Mouse (Mus musculus): ENCODE measurements around the gene Ttc21a. TPM values are rescaled to one million over a fixed set of nuclear protein-coding genes. Genes with fewer than 3 reads are reported as not detected.
A peak's percentile ranks its signal among the peaks of the same experiment; 100 is the strongest.
"Not testable (repeated sequence)": the region's sequence is repeated elsewhere in the genome, so short reads cannot be mapped to it uniquely, and the experiment has no call there.

The Ttc21a gene
- polyA plus RNA-seq, 1 experiment from 2014 or later: 1.5 TPM

DNA sequence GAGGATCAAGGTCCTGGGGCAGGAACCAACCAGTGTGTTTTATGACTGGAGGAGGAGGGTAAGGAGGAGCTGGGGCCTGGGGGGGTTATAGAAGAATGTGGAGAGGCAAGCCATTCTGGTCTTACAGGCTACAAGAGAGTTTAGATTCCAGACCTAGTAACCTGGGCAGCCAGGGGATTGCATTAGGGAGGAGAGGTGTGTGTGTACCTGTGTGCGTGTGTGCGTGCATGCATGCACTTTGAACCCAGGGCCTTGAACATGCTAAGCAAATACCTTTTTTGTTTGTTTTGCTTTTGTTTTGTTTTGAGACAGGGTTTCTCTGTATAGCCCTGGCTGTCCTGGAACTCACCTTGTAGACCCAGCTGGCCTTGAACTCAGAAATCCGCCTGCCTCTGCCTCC, 72.5 kb downstream of the Ttc21a start:
- no peak for ATAC-seq (ENCODE audit: low FRiP score, low read depth)
- H3K4me1 ChIP-seq (replicated peaks): 0 out of 2 replicates have a peak, but pooled peaks cover 9% of the 10 kb centered on the region
- H3K4me2 ChIP-seq: no peak overlapping the region
- H3K9ac ChIP-seq: no peak overlapping the region
- H3K36me3 ChIP-seq: no peaks in the 10 kb centered on the region
- H3K27ac ChIP-seq (replicated peaks): no peak overlapping the region
- no peaks in the 10 kb centered on the region for H3K9me3 ChIP-seq
- no peaks in the 10 kb centered on the region for H3K27me3 ChIP-seq
- no peak overlapping the region for H3K4me3 ChIP-seq
- 96% methylated on average over 3 of the region's 3 CpGs for WGBS

DNA sequence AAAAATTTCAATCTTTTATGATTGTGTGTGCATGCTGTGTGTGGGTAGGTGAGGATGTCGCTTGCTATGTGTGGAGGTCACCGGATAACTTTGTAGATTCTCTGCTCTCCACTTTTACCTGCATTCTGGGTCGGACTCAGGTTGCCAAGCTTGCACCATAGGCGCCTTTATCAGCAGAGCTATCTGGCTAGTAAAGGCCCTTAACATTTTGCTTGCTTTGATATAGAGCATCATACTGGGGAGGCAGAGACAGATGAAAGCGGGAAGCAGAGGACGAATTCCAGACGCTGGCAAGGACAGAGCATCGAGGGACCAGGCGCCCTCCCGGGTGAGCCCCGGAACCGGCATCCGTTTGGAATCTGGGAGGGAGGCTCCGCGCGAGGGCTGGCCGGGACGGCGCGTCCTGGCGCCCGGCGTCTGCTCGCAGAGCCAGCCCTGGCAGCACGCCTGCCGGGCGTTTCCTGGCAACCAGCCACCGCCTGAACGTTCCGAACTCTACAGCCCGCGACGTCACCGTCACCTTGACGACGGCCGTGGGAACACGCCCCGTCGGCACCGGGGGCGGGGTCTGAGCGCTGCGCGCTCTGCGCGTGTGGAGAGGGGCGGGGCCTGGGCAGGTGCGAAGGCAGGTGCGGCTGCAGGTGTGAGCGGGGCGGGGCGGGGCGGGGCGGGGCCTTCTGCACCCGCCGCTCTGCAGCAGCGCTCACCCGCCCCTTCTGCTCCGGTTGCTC, 73.5 kb downstream of the Ttc21a start:
- peak overlapping the region; percentile 45 for H3K4me3 ChIP-seq
- peak overlapping the region; percentile 51 for H3K9ac ChIP-seq
- peak overlapping the region; percentile 77 for H3K4me2 ChIP-seq
- H3K4me1 ChIP-seq (replicated peaks): 0 out of 2 replicates have a peak, but pooled peaks cover 9% of the 10 kb centered on the region
- H3K36me3 ChIP-seq: no peaks in the 10 kb centered on the region
- peak overlapping the region; percentile 92 for H3K27ac ChIP-seq (replicated peaks)
- H3K27me3 ChIP-seq: no peaks in the 10 kb centered on the region
- WGBS: 2% methylated on average over 56 of the region's 60 CpGs
- H3K9me3 ChIP-seq: no peaks in the 10 kb centered on the region
- peak; percentile 94 for ATAC-seq (ENCODE audit: low FRiP score, low read depth)

DNA sequence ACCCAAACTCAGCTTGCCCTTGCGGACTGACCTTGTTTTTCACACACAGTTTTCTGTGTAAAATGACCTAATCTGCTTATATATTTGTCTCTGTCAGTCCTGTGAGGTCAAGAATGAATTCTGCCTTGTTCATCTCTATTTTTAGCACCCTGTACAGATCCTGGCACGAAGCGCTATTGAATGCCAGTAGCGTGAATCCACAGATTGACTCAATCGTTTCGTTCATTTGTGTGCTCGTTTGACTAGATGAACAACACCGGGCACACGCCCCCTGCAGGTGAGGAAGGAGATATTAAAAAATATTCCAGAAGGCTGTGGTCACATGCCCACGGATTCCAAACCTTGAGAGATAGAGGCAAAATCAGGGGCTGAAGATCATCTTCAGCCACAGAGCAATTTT, 74.1 kb downstream of the Ttc21a start:
- under 1% methylated on average over 10 of the region's 10 CpGs for WGBS
- Histone ChIP-seq H3K4me3 (peak overlapping the region; percentile 45), H3K9ac (peak overlapping the region; percentile 51), H3K9me3 (no peaks in the 10 kb centered on the region), H3K4me1 (replicated peaks) (0 out of 2 replicates have a peak, but pooled peaks cover 9% of the 10 kb centered on the region), H3K27me3 (no peaks in the 10 kb centered on the region), H3K4me2 (peak overlapping the region; percentile 77), H3K27ac (replicated peaks) (peak overlapping the region; percentile 92), H3K36me3 (no peaks in the 10 kb centered on the region)
- ATAC-seq (ENCODE audit: low FRiP score, low read depth): peak; percentile 72

DNA sequence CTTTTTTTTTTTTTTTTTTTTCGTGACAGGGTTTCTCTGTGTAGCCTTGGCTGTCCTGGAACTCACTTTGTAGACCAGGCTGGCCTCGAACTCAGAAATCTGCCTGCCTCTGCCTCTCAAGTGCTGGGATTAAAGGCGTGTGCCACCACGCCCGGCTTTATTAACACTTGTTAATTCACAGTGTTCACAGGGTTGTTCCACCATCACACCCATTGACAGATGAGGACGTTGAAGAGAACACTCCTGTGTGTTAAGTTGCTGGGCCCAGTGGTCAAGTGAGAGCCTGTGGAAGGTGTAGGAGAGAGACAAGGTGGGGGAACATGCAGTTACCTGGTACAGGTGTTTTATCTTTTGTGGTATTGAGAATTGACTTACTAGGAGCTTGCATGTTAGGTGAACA, 74.8 kb downstream of the Ttc21a start:
- 84% methylated on average over 6 of the region's 6 CpGs for WGBS
- H3K27ac ChIP-seq (replicated peaks): not testable (repeated sequence)

DNA sequence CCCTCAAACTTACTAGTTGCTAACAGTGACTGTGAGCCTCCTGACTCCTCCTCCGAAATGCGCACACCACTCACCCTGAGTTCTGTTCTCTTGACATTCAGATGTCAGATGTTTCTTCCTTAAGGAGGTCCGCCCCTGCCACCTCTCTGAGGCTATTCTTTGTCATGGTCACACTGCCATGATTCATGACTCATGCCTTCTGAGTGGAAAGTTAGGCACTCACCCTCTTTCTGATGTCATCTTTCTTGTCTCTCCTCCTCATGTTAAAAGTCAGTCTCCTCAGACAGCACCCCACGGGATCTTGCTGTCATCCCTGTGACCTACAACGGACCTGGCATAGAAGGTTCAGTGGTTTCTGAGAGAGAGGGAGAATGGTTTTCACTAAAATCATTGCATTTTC, 75.4 kb downstream of the Ttc21a start:
- H3K27me3 ChIP-seq: no peaks in the 10 kb centered on the region
- no peak overlapping the region for H3K4me3 ChIP-seq
- H3K4me2 ChIP-seq: no peak overlapping the region
- H3K4me1 ChIP-seq (replicated peaks): 0 out of 2 replicates have a peak, but pooled peaks cover 9% of the 10 kb centered on the region
- 86% methylated on average over 5 of the region's 5 CpGs for WGBS
- H3K9me3 ChIP-seq: no peaks in the 10 kb centered on the region
- no peak for ATAC-seq (ENCODE audit: low FRiP score, low read depth)
- no peak overlapping the region for H3K9ac ChIP-seq
- H3K36me3 ChIP-seq: no peaks in the 10 kb centered on the region
- no peak overlapping the region for H3K27ac ChIP-seq (replicated peaks)

More for the DNA sequence above, 74.8 kb downstream of the Ttc21a start:
- H3K4me1 ChIP-seq (replicated peaks); H3K27me3 ChIP-seq; H3K4me3 ChIP-seq; H3K9me3 ChIP-seq; ATAC-seq (ENCODE audit: low FRiP score, low read depth); H3K9ac ChIP-seq; H3K36me3 ChIP-seq; H3K4me2 ChIP-seq: not testable (repeated sequence)

DNA sequence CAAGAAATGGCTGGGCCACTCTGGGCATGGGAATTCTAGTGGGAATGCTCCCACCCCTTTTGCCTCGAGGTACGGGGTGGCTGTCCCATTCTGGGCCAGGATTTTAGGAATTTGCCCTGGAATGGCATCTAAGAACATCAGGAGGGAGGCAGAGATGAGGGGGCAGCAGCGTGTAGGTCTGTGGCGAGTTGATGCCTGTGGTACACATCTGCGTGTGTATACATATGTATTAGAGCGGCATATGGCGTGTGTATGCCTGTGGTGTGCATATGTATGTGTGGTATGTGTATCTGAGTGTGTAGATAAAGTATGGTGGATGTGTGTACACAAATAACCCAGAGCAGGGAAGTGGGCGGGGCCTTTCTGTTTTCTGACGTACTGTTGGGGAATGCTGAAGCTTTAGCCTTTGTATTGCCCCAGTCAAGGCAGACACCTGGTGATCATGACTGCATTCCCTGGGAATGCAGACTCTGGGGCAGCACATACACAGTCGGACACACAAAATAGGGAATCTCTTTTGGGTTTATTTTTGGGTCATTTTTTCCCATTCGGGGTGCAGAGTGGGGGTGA, 75.9 kb downstream of the Ttc21a start:
- Histone ChIP-seq H3K4me2 (no peak overlapping the region), H3K36me3 (no peaks in the 10 kb centered on the region), H3K9me3 (no peaks in the 10 kb centered on the region), H3K4me1 (replicated peaks) (0 out of 2 replicates have a peak, but pooled peaks cover 9% of the 10 kb centered on the region), H3K27me3 (no peaks in the 10 kb centered on the region), H3K27ac (replicated peaks) (no peak overlapping the region), H3K9ac (no peak overlapping the region), H3K4me3 (no peak overlapping the region)
- 76% methylated on average over 11 of the region's 11 CpGs for WGBS
- no peak for ATAC-seq (ENCODE audit: low FRiP score, low read depth)

DNA sequence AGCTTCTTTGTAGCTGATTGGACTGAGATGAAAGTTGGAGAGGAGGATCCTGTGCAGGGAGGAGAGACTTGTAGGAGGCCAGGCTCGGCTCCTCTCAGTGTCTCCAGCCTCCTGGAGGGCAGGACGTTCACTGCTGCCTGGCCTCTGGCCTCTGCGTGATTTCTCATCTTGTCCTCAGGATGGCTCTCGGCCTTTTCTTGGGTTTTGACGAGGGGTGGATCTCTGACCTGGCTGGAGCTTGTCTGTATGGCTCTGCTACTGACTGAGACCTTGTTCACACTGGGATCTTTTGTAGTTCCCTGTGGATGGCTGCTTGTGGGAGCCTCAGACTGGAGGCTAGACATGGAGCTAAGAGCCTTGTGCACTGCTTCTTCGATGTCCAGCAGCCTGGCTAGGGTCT, 77.4 kb downstream of the Ttc21a start:
- WGBS: 60% methylated on average over 6 of the region's 6 CpGs
- H3K9me3 ChIP-seq: no peaks in the 10 kb centered on the region
- no peaks in the 10 kb centered on the region for H3K27me3 ChIP-seq
- H3K4me3 ChIP-seq: no peak overlapping the region
- no peak overlapping the region for H3K4me2 ChIP-seq
- 0 out of 2 replicates have a peak, but pooled peaks cover 9% of the 10 kb centered on the region for H3K4me1 ChIP-seq (replicated peaks)
- no peak overlapping the region for H3K9ac ChIP-seq
- no peak overlapping the region for H3K27ac ChIP-seq (replicated peaks)
- H3K36me3 ChIP-seq: no peaks in the 10 kb centered on the region
- no peak for ATAC-seq (ENCODE audit: low FRiP score, low read depth)

DNA sequence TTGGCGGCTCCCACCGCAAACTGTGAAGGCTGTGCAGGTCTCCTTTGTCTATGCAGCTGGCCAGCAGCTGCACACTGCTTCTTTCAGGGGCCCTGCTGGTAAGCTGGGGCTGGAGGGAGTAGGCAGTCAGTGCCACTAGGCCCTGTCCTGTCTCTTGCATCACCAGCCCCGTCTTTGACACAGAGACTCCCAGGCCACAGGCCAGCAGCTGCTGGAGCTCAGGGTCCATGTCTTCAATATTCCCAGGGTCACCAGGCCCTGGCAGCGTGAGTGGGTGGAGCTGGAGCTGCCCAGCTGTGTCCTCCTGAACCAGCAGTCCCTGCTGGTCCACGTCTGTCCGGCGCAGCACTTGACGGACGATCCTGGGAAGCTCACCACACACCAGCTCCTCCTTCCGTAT, 79.5 kb downstream of the Ttc21a start:
- H3K27me3 ChIP-seq: no peaks in the 10 kb centered on the region
- no peak overlapping the region for H3K27ac ChIP-seq (replicated peaks)
- no peaks in the 10 kb centered on the region for H3K9me3 ChIP-seq
- ATAC-seq (ENCODE audit: low FRiP score, low read depth): no peak
- WGBS: 62% methylated on average over 10 of the region's 10 CpGs
- no peak overlapping the region for H3K4me3 ChIP-seq
- H3K4me1 ChIP-seq (replicated peaks): 0 out of 2 replicates have a peak, but pooled peaks cover under 1% of the 10 kb centered on the region
- no peak overlapping the region for H3K4me2 ChIP-seq
- no peaks in the 10 kb centered on the region for H3K36me3 ChIP-seq
- H3K9ac ChIP-seq: no peak overlapping the region

Other genes with a start within 250 kb of the Ttc21a start
- 0.35 and 1.1 TPM in 2 replicates for gene Scn10a, start 218.3 kb upstream of the Ttc21a start, polyA plus RNA-seq (2015; fragmentation: Nextera tagmentation; extraction: Ambion mirVana)
- 0.29 and 0.52 TPM in 2 replicates for gene Scn11a, start 112.2 kb upstream of the Ttc21a start, polyA plus RNA-seq (2015; fragmentation: Nextera tagmentation; extraction: Ambion mirVana)
- 64.3 and 65.4 TPM in 2 replicates for gene Wdr48, start 42.7 kb upstream of the Ttc21a start, polyA plus RNA-seq (2015; fragmentation: Nextera tagmentation; extraction: Ambion mirVana)
- 25.8 and 28.9 TPM in 2 replicates for gene Gorasp1, start within 50 bp of the Ttc21a start, polyA plus RNA-seq (2015; fragmentation: Nextera tagmentation; extraction: Ambion mirVana)
- 1.6 and 1.7 TPM in 2 replicates for gene Csrnp1, start 47.1 kb downstream of the Ttc21a start, polyA plus RNA-seq (2015; fragmentation: Nextera tagmentation; extraction: Ambion mirVana)
- gene Xirp1, start 86.0 kb downstream of the Ttc21a start, polyA plus RNA-seq (2015; fragmentation: Nextera tagmentation; extraction: Ambion mirVana): not detected in 2 replicates
- gene Cx3cr1, start 132.3 kb downstream of the Ttc21a start, polyA plus RNA-seq (2015; fragmentation: Nextera tagmentation; extraction: Ambion mirVana): 9.9 and 10.0 TPM in 2 replicates
- gene Ccr8, start 154.5 kb downstream of the Ttc21a start, polyA plus RNA-seq (2015; fragmentation: Nextera tagmentation; extraction: Ambion mirVana): not detected in 2 replicates
- gene Slc25a38, start 172.8 kb downstream of the Ttc21a start, polyA plus RNA-seq (2015; fragmentation: Nextera tagmentation; extraction: Ambion mirVana): 44.0 and 44.7 TPM in 2 replicates
- gene Rpsa, start 190.1 kb downstream of the Ttc21a start, polyA plus RNA-seq (2015; fragmentation: Nextera tagmentation; extraction: Ambion mirVana): 927 and 930 TPM in 2 replicates
- 0.14 and 0.23 TPM in 2 replicates for gene Mobp, start 212.1 kb downstream of the Ttc21a start, polyA plus RNA-seq (2015; fragmentation: Nextera tagmentation; extraction: Ambion mirVana)